Mouse (Mus musculus) left cerebral cortex, postnatal 4 days (tissue): ENCODE measurements at regions not wholly inside any gene's neighbourhood (a gene's known extent, or its start where the extent isn't known, plus 50 kb on each side); places are given as distances from the start of the nearest gene placed in this dataset.
A peak's percentile ranks its signal among the peaks of the same experiment; 100 is the strongest.

Experiments used
- DNase-seq: peaks from one replicate; pipeline ENCODE4 v3.0.0-alpha.2; 2022
- intact Hi-C: fragments of 180-260 bp; cut with DNase I; formaldehyde crosslinking; loops from one replicate; pipeline ENCODE4 v1.15.1; 2025

DNA sequence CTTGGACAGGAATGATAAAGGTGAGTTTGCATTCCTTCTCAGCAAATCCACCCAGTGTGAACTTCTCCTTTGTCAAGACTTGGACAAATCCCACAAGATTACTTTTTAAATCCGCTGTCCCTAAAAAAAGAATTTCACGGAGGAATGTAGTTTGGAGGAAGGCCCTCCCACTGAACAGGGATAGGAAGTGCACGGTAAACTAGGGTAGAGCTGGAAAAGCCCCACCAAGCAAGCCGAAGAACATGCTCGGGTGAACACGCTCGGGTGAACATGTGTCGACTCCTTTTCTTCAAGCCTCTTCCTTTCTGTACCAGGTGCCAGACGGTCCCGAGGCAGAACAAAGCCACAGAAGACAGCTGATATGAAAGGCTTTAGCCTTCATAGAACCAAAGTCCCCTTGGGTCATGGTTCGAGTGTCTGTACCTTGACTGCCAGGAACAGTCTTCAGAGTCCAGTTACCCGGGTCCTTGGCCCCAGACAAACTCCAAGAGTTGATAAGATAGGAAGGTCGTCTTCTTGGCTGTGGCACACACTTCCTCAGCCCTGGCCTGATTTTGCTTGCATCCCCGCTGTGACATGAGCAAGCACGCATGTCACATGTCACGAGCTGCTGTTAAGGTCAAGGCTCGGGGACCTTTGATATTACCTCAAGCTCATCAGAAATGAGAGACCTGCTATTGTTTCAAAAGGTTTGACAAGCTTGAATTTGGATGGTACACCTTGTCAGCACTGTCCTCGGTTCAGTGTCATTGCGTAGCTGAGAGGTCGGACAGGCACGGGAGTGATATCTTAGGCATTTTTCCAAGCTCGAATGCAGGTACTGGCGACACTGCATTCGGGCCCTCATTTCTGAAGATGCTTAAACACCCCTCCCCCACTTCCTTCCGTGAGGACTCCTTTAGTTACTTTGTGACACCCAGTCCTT lies 51.5 kb upstream of the Ryk start:
- DNase-seq, result no peak
- intact Hi-C loops, result loop anchor here (5.0 kb wide), 1 partner anchor 66 kb away; the partner anchor contains the start of gene Amotl2

DNA sequence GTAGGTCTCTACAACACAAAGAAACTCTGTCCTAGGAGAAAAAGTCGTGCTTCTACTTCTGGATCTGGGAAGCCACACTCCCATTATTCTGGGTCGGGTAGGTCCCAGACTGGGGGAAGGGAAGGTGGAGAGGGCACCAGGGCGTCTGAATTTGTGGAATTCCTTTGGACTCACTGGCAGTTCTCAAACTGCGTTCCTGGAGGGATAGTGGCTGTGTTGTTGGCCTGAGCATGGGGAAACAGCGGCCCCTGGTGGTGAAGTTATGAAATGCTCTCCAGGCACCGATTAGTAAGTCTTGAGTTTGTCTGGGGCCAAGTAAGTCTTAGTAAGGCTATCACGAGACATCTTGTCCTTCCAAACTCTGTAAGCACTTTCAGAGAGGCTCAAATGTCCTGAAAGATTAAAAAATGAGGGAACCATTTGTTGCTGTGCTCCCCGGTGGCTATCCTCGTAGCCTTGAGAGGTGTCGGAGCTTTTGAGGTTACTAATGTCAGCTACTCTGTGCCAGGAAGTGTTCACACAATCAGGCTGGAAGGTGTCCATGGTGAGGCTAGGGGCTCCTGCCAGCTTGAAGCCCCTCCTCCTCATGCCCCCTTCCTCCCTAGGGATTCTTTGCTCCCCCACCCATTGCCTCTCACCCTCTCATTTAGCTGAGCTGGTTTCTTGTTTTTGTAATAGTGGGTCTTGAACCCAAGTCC lies 50.2 kb upstream of the Ryk start:
- intact Hi-C loops, result loop anchor here (2.0 to 5.0 kb wide), 2 partner anchors 67 to 148 kb away; partner anchors contain the start of gene Amotl2
- DNase-seq, result peak; percentile 87
